Mouse (Mus musculus): ENCODE results near the gene Olfr1420. TPM values are rescaled to one million over a fixed set of nuclear protein-coding genes. Genes with fewer than 3 reads are reported as not detected.

The Olfr1420 gene
- not detected in 2 replicates for polyA plus RNA-seq (2012; rRNA removed)

GRCm38 (mm10) chr19:11886265-11886664 lies at the start of gene Olfr1420:
Olfr1420 (plus strand) TSS chr19:11886565.

GRCm38 (mm10) chr19:11839119-11839518 lies 47.2 kb upstream of the Olfr1420 start, which contains the start of gene Olfr1417:
Olfr1417 (minus strand) TSS chr19:11839219.

GRCm38 (mm10) chr19:11860966-11861365 lies 25.4 kb upstream of the Olfr1420 start, which contains the start of gene Olfr1418:
Olfr1418 (minus strand) TSS chr19:11861066.

GRCm38 (mm10) chr19:11875006-11875405 lies 11.4 kb upstream of the Olfr1420 start, which contains the start of gene Olfr1419:
Olfr1419 (minus strand) TSS chr19:11875106.

GRCm38 (mm10) chr19:11912037-11912532 lies 25.7 kb downstream of the Olfr1420 start, which contains the start of gene Patl1:
Patl1 (plus strand) TSS chr19:11912399.

Other genes with a start within 250 kb of the Olfr1420 start
- not detected in 2 replicates for gene Ms4a3, start 245.7 kb upstream of the Olfr1420 start, polyA plus RNA-seq (2012; rRNA removed)
- gene Oosp2, start 226.0 kb upstream of the Olfr1420 start, polyA plus RNA-seq (2012; rRNA removed): not detected in 2 replicates
- gene Oosp1, start 195.4 kb upstream of the Olfr1420 start, polyA plus RNA-seq (2012; rRNA removed): not detected in 2 replicates
- gene Oosp3, start 189.5 kb upstream of the Olfr1420 start, polyA plus RNA-seq (2012; rRNA removed): not detected in 2 replicates
- gene Gif, start 139.0 kb upstream of the Olfr1420 start, polyA plus RNA-seq (2012; rRNA removed): not detected in 2 replicates
- gene Mrpl16, start 116.2 kb upstream of the Olfr1420 start, polyA plus RNA-seq (2012; rRNA removed): 6.7 and 7.3 TPM in 2 replicates
- gene Stx3, start 67.2 kb upstream of the Olfr1420 start, polyA plus RNA-seq (2012; rRNA removed): 18.1 and 22.3 TPM in 2 replicates
- gene Olfr1417, start 47.3 kb upstream of the Olfr1420 start, polyA plus RNA-seq (2012; rRNA removed): not detected in 2 replicates
- not detected in 2 replicates for gene Olfr1418, start 25.5 kb upstream of the Olfr1420 start, polyA plus RNA-seq (2012; rRNA removed)
- gene Olfr1419, start 11.5 kb upstream of the Olfr1420 start, polyA plus RNA-seq (2012; rRNA removed): not detected in 2 replicates
- gene Patl1, start 25.8 kb downstream of the Olfr1420 start, polyA plus RNA-seq (2012; rRNA removed): 8.1 and 9.0 TPM in 2 replicates
- 15.3 and 15.4 TPM in 2 replicates for gene Osbp, start 79.4 kb downstream of the Olfr1420 start, polyA plus RNA-seq (2012; rRNA removed)
- not detected in 2 replicates for gene Olfr1423, start 154.8 kb downstream of the Olfr1420 start, polyA plus RNA-seq (2012; rRNA removed)
- gene Olfr1424, start 176.1 kb downstream of the Olfr1420 start, polyA plus RNA-seq (2012; rRNA removed): not detected in 2 replicates
- gene Olfr1425, start 191.2 kb downstream of the Olfr1420 start, polyA plus RNA-seq (2012; rRNA removed): not detected in 2 replicates
- not detected in 2 replicates for gene Olfr1426, start 205.4 kb downstream of the Olfr1420 start, polyA plus RNA-seq (2012; rRNA removed)
- not detected in 2 replicates for gene Olfr1427, start 216.8 kb downstream of the Olfr1420 start, polyA plus RNA-seq (2012; rRNA removed)
- gene Olfr1428, start 229.3 kb downstream of the Olfr1420 start, polyA plus RNA-seq (2012; rRNA removed): not detected in 2 replicates
- gene Olfr76, start 236.6 kb downstream of the Olfr1420 start, polyA plus RNA-seq (2012; rRNA removed): not detected in 2 replicates